Mouse (Mus musculus) lung, postnatal 0 days (tissue): ENCODE results near the gene Prlr.

Source experiments
- CTCF ChIP-seq: IDR thresholded peaks from 2 replicates; pipeline ENCODE4 v1.5.1; 2016; ENCODE audit warnings: antibody characterized with exemption, mild to moderate bottlenecking
- EP300 ChIP-seq: IDR thresholded peaks from 2 replicates; pipeline ENCODE4 v1.6.1; 2016; ENCODE audit warnings: antibody characterized with exemption, mild to moderate bottlenecking, control low read depth

DNA sequence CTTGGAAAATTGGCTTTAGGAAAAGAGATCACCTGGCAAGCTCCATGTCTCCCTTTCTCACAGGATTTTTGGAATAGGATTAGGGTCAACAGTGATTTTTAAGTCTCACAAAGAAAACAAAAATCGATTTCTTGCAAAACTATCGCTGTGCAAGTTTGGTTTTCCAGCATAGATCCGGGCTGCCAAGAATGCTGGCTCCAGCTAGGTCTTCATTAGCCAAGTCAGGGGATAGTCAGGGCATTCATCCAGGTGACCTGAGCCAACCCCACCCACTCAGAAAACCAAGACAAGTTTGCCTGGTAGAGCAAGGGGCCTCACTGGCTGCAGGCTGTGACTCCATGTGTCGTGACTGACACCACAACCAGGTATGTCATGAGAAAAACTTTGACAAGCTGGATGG lies 72.2 kb downstream of the Prlr start:
- TF ChIP-seq CTCF (no peak), EP300 (no peak)
